Comparison of ENCODE assay signal across 10 mouse cellular contexts in the genomic region with DNA sequence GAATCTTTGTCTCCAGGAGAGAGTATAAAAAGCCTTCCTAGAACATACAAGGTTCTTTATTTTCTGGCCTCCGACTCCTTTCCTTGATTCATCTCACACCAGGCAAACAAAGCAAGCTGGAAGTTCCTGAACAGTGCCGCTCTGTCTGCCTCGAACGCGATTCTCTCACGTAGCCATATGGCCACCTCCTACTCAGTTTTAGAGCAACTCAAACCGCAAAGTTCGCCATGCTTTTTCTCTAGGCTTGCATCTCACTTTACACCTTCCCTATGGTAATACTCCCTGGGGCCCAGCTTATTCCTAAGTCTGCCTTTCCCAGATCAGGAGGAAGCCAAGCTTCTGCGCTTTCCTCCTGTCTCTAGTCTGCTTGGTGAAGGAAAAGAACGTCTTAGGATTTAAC. TPM values are rescaled to one million over a fixed set of nuclear protein-coding genes. Genes with fewer than 3 reads are reported as not detected.
DNase-seq lines count a peak whose midpoint lies in the region; ATAC-seq and TF ChIP-seq lines count a peak whose summit lies in the region.
"Had no signal": no experiment of that assay in that cellular context is flagged by ENCODE, and none has a peak within 500 bp of the region (broad histone marks: within the 10 kb centered on the region; RNA-seq: fewer than 3 reads in every experiment).

No protein-coding gene starts in this region.

- H3K27me3 ChIP-seq in forebrain, embryonic 13.5 days = no peaks in the 10 kb centered on the region
- H3K27me3 ChIP-seq in forebrain, embryonic 11.5 days (ENCODE audit: control insufficient read depth, insufficient read depth, low read length) = no peaks in the 10 kb centered on the region
- H3K27me3 ChIP-seq in lung, postnatal 0 days (replicated peaks; ENCODE audit: insufficient read depth, low read length) = no peaks in the 10 kb centered on the region
- H3K27me3 ChIP-seq: midbrain, embryonic 15.5 days had no signal

- no peak for TF ChIP-seq EP300 in lung, postnatal 0 days (IDR thresholded peaks at IDR 0.05)

- 36% methylated on average over 10 of the region's 10 CpGs for WGBS in forebrain, embryonic 13.5 days
- WGBS in forebrain, embryonic 11.5 days = 48% methylated on average over 10 of the region's 10 CpGs
- WGBS in lung, postnatal 0 days = 39% methylated on average over 10 of the region's 10 CpGs

- H3K9ac ChIP-seq in forebrain, embryonic 13.5 days = no peak overlapping the region
- H3K9ac ChIP-seq in forebrain, embryonic 11.5 days (ENCODE audit: low read length) = no peak overlapping the region
- H3K9ac ChIP-seq in lung, postnatal 0 days (replicated peaks; ENCODE audit: low read depth) = no peak overlapping the region
- H3K9ac ChIP-seq: midbrain, embryonic 15.5 days had no signal

- H3K4me3 ChIP-seq in forebrain, embryonic 13.5 days = no peak overlapping the region
- H3K4me3 ChIP-seq in forebrain, embryonic 11.5 days (ENCODE audit: low read depth, low read length) = no peak overlapping the region
- H3K4me3 ChIP-seq in lung, postnatal 0 days (ENCODE audit: low read depth, low read length) = no peak overlapping the region
- H3K4me3 ChIP-seq: midbrain, embryonic 15.5 days had no signal

- H3K9me3 ChIP-seq in forebrain, embryonic 13.5 days (replicated peaks) = no peaks in the 10 kb centered on the region
- no peaks in the 10 kb centered on the region for H3K9me3 ChIP-seq in forebrain, embryonic 11.5 days (ENCODE audit: control insufficient read depth, low read length)
- no peaks in the 10 kb centered on the region for H3K9me3 ChIP-seq in lung, postnatal 0 days (ENCODE audit: low read length)
- H3K9me3 ChIP-seq: midbrain, embryonic 15.5 days had no signal

- DNase-seq in forebrain, embryonic 11.5 days (ENCODE audit: low spot score) = no peak
- DNase-seq in lung, postnatal 0 days (ENCODE audit: low spot score) = no peak
- DNase-seq in lung, postnatal 25 days (ENCODE audit: low spot score) = no peak
- DNase-seq in left cerebral cortex, adult 9 months (ENCODE audit: low spot score in 2 of 2) = peak; percentile 43 to 68
- peak; percentile 44 for DNase-seq in right cerebral cortex, postnatal 25 days
- DNase-seq in cerebellum, postnatal 10 days = no peak
- DNase-seq in T-cell, adult 2 months (ENCODE audit: low spot score) = no peak
- DNase-seq: cerebellum, adult 11 months had no signal

- no peaks in the 10 kb centered on the region for H3K4me1 ChIP-seq in forebrain, embryonic 13.5 days
- no peaks in the 10 kb centered on the region; the same call in 1 of the 2 replicates for H3K4me1 ChIP-seq in forebrain, embryonic 11.5 days (replicated peaks; ENCODE audit: control insufficient read depth, insufficient read depth, low read length)
- H3K4me1 ChIP-seq in lung, postnatal 0 days (ENCODE audit: insufficient read depth, low read depth, low read length) = no peaks in the 10 kb centered on the region

- H3K36me3 ChIP-seq in forebrain, embryonic 13.5 days (ENCODE audit: poor library complexity, severe bottlenecking) = no peaks in the 10 kb centered on the region
- no peaks in the 10 kb centered on the region for H3K36me3 ChIP-seq in forebrain, embryonic 11.5 days (ENCODE audit: control insufficient read depth, insufficient read depth, low read length)
- no peaks in the 10 kb centered on the region for H3K36me3 ChIP-seq in lung, postnatal 0 days (ENCODE audit: insufficient read depth, low read length)
- H3K36me3 ChIP-seq: midbrain, embryonic 15.5 days had no signal

- peak overlapping the region; percentile 18 for H3K4me2 ChIP-seq in forebrain, embryonic 13.5 days
- H3K4me2 ChIP-seq in forebrain, embryonic 11.5 days (ENCODE audit: low read depth, low read length, severe bottlenecking) = no peak overlapping the region
- 0 out of 2 replicates have a peak overlapping the region, but pooled peaks have one; percentile 14 for H3K4me2 ChIP-seq in lung, postnatal 0 days (replicated peaks; ENCODE audit: low read depth, low read length)
- H3K4me2 ChIP-seq: midbrain, embryonic 15.5 days had no signal

- ATAC-seq in forebrain, embryonic 13.5 days = no peak
- ATAC-seq in forebrain, embryonic 11.5 days (replicated peaks; ENCODE audit: low FRiP score) = no peak
- ATAC-seq in lung, postnatal 0 days = no peak
- ATAC-seq: midbrain, embryonic 15.5 days had no signal

- no peak for TF ChIP-seq CTCF in lung, postnatal 0 days (IDR thresholded peaks at IDR 0.05)

- H3K27ac ChIP-seq in forebrain, embryonic 13.5 days = no peak overlapping the region
- H3K27ac ChIP-seq in forebrain, embryonic 11.5 days (ENCODE audit: low read depth, low read length) = no peak overlapping the region
- no peak overlapping the region for H3K27ac ChIP-seq in lung, postnatal 0 days (ENCODE audit: low read length)
- H3K27ac ChIP-seq: midbrain, embryonic 15.5 days had no signal

RNA-seq across cellular contexts. Expression of a gene that starts 4.0 kb away (rescaled TPM):
- polyA plus RNA-seq in forebrain, embryonic 13.5 days (2015; fragmentation: Nextera tagmentation; extraction: Ambion mirVana) = 5.6 and 6.9 TPM in 2 replicates
- 14.4 and 16.5 TPM in 2 replicates for polyA plus RNA-seq in forebrain, embryonic 11.5 days (2014; fragmentation: Nextera tagmentation; extraction: Ambion mirVana)
- polyA plus RNA-seq in lung, postnatal 0 days (2015; fragmentation: Nextera tagmentation; extraction: Ambion mirVana) = 3.1 and 3.2 TPM in 2 replicates

Comparison
In these comparisons a context has a peak if more than half of its experiments do, and no peak if none do; other contexts are left out.
1. DNase-seq: peak in left cerebral cortex, adult 9 months (2 of 2) and right cerebral cortex, postnatal 25 days (single experiment); none in forebrain, embryonic 11.5 days (single experiment), lung, postnatal 0 days (single experiment), lung, postnatal 25 days (single experiment), cerebellum, postnatal 10 days (0 of 2) and T-cell, adult 2 months (single experiment).